Mouse (Mus musculus) CD4-positive, CD25-positive, alpha-beta regulatory T cell, adult 4 months (primary cell): Measurements from ENCODE around the gene Tbc1d16. TPM values are rescaled to one million over a fixed set of nuclear protein-coding genes. Genes with fewer than 3 reads are reported as not detected.
"Not testable (repeated sequence)": the region's sequence is repeated elsewhere in the genome, so short reads cannot be mapped to it uniquely, and the experiment has no call there.

Experiments used
- ATAC-seq: one replicate; pipeline ENCODE4 v1.8.0; 2017
- polyA plus RNA-seq, 2 experiments: library from polyadenylated mRNA; unstranded; fragments of 100-300 nt; shearing (Covaris generic); gene quantifications; one replicate each; pipeline ENCODE4 v1.2.1; 2017

Gene Tbc1d16
- 1 to 10 TPM in 1 of 2 experiments, under 1 TPM in 1; 0.72 to 1.0 TPM for polyA plus RNA-seq

DNA sequence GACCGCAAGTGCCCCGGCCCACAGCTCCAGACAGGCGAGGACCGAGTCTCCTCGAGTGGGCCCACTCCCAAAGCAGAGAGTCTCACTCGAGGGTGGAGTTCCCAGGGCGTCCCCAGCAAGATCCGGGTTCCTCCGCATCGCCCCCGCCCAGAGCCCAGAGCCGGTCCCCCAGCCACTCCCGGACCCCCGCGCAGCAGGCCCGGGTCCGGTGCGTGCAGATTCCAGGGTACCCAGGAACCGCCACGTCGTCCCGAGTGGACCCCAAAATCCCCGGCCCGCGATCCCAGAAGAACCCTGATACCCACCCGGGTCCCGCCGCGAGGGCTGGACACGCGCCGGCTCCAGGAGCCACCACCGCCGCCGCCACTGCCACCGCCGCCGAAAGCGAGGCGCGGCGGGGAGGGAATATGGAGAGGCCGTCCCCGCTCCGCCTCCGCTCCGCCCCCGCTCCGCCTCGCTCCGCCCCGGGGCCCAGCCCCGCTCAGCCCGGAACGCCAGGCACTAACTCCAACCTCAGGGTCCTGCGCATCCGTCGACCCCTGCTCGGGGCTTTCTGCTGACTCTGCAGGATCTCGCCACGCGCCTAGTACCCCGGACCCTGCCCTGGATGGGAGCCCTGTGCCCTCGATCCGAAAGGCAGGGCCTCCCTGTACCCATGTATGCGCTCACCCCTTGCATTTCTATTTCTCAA lies at the start of gene Tbc1d16, which contains the start of gene Ccdc40:
TSS of gene Tbc1d16 (minus strand) at position 409 of the 691 bp plus-strand sequence.
TSS of gene Ccdc40 (plus strand) at position 482 of the 691 bp plus-strand sequence.
- ATAC-seq, result peak; percentile 76

DNA sequence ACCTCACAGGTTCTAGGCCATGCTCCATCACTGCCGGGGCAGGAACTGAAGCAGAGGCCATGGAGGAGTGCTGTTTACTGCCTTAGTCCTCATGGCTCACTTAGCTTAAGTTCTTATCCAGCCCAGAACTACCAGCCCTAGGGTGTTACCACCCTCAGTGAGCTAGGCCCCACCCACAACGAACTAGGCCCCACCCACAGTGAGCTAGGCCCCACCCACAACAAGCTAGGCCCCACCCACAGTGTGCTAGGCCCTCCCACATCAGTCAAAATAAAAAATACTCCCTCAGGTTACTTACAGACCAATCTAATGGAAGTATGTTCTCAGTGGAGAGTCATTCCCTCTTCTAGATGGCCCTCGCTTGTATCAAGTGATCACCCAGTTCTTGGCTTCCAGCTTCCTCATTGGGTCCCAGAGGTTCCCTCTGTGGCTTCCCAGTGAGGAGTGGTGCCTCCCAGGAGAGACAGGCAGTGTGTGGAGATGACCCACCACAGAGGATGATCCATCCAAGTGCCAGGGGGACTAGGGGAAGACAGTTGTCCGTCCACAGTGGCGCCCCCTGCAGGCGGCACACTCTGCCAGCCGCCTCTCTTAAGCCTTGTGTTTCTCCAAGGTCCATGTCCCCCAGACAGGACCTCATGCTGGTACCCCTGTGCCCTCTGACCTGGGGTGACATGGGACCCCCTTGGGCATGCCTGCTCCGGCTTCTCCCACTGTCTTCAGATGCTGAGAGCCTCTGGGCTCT lies 45.1 kb upstream of the Tbc1d16 start:
- no peak for ATAC-seq

DNA sequence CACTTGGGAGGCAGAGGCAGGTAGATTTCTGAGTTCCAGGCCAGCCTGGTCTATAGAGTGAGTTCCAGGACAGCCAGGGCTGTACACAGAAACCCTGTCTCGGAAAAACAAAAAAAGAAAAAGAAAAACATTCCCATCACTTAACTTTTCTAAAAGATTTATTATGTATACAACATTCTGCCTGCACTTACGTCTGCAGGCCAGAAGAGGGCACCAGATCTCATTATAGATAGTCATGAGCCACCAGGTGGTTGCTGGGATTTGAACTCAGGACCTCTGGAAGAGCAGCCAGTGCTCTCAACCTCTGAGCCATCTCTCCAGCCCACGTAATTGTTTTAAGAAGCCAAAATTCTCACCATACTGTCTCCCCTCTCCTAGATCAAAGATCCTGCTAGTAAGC lies 44.2 kb upstream of the Tbc1d16 start:
- not testable (repeated sequence) for ATAC-seq

DNA sequence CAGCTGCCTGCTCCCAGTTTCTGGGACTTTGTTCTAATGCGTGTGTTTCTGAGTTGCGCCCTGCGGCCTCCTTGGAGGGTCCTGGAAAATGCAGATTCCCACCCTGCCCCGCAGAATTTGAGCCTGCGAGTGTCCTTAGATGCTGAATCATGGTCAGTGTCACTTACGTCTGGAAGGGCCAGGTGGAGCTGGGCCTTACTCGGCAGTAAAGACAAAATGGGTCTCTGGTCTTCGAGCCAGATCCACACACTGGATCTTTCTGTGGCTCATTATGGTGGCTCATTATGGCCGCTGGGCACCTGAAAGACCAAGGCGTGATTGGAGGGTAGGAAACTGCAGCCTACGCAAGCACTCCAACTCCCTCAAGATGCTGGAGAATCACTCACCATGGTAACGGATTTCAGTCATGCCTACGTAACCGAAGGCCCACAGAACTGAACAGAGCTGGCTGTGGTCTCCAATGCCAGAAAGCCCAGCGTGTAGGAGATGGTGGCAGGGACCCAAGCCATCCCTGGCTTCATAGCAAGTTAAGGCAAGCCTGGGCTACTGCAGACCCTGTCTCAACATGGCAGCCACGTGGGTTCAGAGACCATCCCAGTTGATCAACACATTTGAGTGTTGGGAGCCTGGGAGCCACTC lies 40.4 kb upstream of the Tbc1d16 start:
- ATAC-seq, result no peak

DNA sequence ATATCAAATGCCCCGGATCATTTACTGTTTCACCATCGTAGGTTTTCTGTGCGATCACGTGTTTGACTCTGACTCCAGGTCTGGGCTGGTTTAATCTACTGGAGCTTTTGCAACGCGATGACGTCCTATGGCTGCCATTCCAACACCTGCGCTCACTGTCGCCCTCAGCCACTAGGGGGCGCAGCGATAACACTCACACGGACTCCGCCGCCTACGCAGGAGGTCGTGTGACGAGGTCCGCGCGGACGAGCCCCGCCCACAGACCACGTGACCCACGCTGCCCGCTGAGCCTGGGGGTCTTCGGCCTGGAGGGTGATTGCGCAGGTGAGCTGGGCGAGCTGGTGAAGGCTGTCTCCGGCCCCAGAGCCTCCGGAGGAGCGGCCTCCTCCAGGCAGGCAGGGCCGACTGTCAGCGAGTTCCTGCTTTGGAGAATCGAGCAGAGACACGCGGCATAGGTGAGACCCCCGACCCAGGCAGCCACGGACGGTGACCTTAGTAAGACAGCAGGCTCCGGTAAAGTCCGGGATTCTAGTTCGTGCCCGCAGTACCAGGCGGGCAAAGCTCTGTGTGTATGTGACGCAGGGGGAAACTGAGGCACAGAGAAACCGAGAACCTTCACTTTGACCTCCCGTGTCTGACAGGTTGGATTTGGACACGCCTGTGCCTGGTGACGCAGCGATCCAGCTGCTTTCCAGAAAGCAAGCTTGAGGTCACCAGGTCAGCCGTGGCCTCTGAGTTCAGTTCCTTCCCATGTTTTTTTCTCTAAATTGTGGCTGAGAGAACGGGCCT lies 39.7 kb upstream of the Tbc1d16 start, which contains the start of gene Gaa:
TSS of gene Gaa (plus strand) at position 120 of the 789 bp plus-strand sequence.
- peak; percentile 98 for ATAC-seq

DNA sequence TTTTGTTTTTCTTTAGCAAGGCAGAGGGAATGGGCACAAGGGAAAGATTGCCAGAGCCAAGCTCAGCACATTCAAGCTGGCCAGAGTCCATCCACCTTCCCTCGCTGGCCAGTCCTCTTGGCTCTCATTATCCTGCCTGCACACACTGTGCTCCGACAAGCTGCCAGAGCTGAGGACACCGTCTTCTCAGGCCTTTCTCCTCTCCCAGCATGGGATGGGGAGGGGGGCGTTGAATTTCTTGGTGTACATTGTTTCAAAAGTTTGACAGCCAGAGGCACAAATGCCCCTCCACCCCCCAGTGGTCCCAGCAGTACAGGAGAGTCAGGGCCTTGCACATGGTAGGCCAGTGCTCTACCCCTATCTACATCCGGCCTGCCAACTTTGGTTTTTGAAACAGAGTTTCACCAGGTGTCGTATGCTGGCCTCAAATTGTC lies 39.0 kb upstream of the Tbc1d16 start:
- no peak for ATAC-seq

DNA sequence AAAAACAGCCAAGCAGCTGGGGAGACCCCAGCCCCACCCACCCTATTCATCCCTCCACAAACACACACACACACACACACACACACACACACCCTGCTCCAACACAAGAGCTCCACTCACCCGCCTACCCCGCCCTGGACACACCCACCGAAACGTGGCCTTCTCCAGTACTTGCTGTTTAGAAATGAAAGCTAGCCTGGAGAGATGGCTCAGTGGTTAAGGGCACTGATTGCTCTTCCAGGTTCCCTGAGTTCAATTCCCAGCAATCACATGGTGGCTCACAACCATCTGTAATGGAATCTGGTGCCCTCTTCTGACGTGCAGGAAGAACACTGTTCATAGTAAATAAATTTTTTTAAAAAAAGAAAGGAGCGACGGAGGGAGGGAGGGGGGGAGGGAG lies 37.5 kb upstream of the Tbc1d16 start:
- no peak for ATAC-seq

DNA sequence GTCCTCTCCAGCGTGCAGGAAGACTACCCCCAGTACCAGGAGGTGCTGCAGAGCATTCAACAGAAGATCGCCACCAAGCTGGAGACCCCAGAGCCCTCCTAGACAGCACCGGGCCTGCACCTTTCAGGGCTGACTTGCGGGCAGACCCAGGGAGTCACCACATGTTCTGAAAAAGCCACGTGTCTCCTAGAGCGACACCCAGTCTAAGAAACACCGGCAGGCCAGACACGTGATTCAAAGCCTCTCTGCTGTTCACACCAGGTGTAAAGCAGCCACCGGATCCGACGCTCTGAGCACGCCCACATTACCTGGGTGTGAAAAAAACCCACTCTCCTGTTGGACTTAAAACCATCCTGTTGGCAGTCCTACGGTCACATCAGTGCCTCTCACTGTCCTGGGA lies 36.1 kb upstream of the Tbc1d16 start:
- ATAC-seq, result no peak

DNA sequence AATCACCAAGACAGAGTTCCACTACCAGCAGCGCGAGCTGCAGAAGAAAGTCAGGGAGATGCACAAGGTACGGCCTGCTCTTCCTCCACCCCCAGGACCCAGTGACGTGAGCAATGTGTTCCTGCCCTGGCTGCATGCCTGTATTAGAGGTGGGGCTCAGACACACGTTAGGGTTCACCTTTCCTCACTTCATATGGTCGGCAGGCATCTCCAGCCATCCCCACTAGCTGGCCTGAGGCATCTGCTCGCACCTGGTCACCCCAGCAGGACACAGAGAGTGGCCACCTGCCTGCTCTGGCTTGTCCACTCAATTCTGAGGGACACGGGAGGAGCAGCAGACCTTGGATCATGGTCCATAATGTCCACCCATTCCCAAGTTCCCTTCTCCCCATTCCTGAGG lies 31.7 kb upstream of the Tbc1d16 start:
- ATAC-seq, result no peak

DNA sequence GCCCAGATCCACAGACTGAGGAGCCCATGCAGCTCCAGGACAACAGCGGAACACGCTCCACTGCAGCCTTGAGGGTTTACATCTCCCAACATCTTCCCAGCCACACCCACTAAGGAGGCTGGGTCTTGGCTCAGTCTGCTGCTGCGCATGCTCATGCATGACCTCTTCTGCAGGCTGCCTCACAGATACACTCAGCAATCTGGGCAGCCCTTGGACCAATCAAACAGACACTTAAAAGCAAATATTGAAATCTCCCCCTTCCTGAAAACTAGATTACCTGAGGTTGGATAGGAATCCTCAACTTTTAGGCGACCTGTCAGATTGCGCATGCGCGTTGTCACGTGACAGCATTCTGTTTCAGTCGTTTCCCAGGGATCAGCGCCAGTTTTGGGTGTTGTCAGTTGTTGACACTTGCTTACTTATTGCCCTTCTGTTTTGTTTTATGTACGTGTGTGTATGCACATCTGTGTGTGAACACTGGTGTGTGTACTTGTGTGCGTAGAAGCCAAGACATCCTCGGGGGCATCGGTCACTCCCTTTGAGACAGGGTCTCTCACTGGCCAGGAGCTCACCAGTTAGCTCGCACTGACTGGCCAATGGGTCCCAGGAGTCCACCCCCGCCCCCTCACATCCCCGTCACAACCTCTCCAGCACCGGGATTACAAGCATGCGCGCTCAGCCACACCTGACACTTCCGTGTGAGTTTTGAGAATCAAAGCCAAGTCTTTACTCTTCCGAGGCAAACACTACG lies 30.4 kb upstream of the Tbc1d16 start:
- peak; percentile 53 for ATAC-seq

DNA sequence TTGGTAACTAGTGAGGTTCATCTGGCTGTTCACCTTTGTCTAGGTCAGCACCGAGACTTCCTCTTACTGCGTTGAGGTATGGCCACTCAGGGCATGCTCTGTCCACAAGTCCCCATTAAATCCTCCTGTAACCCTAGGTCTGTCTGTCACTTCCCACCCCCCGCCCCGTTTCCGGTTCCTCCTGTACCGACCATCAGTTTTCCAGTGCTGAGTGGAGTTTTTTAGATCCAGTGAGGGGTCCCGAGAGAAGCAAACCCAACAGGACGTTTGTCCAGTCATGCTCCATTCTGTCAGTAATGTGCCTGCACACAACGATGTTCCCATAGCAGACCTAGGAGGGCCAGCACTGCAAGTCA lies 29.9 kb upstream of the Tbc1d16 start:
- no peak for ATAC-seq

DNA sequence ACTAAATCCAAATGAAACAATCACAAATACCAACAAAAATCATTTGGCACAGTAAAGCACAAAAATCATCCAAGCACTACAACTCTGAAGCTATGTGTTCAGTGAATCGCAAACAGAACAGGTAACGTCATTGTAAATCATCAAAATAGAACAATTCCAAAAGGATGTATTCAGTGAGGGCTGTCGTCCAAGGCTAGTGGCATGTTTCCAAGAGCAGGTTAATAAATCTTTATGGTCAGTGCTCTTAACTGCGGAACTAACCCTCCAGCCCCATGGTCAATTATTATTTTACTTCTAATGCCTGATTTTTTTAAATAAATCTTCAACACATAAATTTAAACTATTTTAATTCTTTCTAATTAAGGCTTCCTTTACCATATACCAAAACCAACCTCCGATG lies 28.3 kb upstream of the Tbc1d16 start:
- ATAC-seq, result not testable (repeated sequence)

DNA sequence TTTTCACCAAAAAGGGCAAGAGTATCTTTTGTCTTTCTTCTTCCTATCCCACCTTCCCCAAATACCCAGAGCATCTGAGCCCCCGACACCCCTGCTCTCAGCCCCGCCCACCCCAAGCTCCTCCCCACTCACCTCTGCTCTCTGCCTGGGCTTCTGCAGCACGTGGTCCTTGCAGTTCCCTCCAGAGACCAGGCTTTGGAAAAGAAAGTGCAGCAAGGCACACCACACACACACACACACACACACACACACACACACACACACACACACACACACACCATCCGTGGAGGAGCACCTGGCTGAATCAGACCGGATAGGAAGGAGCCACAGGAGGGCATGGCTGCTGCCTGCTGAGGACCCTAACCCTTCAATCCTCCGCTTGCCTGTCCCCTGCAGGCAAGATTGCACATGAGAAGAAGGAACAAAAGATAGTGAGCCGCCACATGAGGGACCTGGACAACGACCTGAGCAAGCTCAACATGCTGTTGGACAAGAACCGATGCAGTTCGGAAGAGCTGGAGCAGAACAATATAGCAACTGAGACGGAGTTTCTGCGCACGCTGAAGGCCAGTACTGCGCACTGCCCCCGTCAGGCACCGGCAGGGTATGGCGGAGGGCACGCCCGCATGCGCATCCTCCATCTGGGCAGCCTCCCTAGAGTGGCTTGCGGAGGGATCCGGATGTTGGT lies 24.7 kb upstream of the Tbc1d16 start:
- ATAC-seq, result peak; percentile 83

DNA sequence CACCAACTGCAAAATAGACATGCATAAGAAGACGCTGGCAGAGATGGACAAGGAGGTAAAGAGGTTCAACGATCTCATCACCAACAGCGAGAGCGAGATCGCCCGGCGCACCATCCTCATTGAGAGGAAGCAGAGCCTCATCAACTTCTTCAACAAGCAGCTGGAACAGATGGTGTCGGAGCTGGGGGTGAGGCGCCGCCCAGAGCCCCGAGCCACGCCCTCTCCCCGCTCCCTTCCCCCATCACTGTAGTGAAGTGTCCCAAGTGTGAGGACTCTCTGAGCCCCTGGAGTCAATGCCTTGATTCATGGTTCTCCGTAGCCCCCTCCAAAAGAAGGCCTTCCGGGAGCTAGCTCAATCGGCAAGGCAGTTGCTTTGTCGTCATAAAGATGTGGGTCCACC lies 22.7 kb upstream of the Tbc1d16 start:
- ATAC-seq, result no peak

DNA sequence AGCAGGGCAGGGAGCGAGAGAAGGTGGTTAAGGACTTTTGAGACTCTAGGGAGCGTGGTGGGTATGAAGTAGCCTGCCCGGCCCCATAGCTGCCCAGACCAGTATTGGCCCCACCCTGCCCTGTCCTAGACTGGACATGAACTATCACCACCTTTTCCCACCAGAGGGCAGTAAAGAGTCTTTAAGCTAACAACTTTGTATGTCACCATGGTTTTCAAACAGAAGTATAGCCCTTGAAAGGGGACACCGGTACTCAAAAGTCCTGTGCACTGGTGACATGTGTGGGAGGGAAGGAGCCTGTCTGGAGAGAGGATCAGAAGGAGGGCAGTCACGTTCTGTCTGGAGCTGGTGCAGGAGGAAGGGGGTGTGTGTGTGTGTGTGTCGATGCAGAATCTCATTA lies 20.7 kb upstream of the Tbc1d16 start:
- no peak for ATAC-seq

DNA sequence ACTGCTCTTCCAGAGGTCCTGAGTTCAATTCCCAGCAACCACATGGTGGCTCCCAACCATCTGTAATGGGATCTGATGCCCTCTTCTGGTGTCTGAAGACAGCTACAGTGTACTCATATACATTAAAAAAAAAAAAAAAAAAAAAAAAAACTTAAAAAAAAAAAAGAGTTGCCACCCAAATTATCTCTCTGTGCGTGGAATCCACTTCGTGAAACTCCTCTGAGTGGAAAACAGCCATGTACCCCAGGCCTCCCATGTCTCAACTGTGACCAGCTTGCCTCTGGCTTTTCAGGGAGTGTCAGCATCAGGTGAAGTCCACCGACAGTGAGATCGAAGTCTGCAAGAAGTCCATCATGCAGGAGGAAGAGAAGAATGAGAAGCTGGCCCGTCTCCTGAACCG lies 17.2 kb upstream of the Tbc1d16 start:
- not testable (repeated sequence) for ATAC-seq

DNA sequence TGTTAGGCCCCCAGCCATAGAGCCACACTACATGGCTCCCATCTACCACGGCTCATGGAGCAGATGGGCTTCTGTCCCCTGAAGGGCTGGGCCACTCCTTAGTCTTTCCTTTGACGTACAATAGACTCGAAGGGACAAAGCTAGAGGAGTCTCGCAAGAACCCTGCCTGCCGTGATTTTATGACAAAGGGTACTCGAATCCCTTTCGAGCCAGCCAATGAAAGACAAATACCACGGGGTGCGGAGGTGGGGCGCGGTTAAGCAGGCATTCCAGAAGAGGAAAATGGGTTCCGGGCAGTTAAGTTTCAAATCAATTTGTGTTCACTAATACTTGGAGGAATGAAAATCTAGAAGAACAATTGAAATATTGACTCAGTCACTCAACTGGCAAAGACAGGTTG lies 11.2 kb upstream of the Tbc1d16 start:
- ATAC-seq, result no peak

DNA sequence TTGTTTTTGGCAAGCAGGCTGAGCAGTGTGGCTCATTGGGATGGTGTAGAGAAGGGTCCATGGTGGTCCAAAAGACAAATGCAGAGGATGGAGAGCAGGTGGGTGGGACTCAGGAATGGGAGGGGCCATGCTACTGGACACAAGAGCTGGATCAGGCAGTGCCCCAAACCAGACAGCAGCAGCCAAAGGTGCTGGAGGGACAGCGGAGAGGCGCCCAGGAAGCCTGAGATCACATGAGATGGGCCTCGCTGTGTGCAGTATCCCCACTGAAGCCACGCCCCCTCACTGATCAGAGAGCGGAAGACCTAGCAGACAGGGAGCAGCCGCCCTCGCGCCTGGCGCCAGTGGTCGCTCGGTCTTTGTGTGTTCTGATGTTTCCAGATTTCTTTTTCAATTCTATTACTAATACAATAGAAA lies 10.0 kb upstream of the Tbc1d16 start:
- ATAC-seq, result peak; percentile 88

DNA sequence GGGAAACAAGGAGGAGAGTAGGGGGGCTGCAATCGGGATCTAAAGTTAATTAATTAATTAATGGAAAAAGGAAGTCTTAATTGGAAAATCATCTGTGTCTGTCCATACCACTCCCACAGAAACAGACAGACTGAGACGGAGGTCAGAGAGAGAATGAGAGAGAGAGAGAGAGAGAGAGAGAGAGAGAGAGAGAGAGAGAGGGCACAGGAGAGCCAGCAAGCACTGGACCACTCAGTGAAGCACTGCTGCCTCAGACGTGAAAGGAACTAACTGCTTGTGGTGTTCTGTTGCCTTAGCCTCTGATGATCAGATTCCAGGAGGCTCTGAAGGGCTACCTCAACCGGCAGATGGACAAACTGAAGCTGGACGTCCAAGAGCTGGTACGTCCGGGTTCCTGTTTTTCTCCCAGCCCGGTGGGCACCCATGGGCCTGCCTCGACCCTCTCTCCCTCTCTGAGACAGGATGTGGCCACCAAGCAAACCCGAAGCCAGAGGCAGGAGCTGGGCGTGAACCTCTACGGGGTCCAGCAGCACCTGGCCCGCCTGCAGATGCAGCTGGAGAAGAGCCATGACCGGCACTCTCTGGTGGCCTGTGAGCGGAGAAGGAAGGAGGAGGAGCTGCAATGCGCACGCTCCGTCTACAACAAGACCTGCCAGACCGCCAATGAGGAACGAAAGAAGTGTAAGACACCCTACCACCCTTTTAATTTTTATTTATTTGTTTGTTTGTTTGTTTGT lies 9.4 kb upstream of the Tbc1d16 start:
- peak; percentile 75 for ATAC-seq

DNA sequence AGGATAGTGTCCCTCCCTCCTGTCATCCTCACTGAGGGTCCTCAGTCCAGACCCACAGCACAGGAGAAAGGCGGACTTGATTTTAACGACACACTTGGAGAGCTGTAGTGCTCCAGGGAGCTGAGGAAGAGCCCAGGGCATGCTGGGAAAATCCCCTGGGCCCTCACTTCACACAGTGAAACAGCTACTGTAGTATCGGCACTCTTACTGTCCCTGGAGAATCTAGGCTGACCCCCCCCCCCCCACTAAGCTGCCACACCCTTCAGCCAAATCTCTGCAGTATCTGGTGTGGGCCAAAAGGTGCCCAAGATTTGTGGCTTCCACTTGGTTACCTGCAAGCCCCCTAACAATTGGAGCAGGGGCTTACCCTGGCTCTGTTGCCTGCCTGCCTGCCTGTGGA lies 8.7 kb upstream of the Tbc1d16 start:
- ATAC-seq, result no peak

DNA sequence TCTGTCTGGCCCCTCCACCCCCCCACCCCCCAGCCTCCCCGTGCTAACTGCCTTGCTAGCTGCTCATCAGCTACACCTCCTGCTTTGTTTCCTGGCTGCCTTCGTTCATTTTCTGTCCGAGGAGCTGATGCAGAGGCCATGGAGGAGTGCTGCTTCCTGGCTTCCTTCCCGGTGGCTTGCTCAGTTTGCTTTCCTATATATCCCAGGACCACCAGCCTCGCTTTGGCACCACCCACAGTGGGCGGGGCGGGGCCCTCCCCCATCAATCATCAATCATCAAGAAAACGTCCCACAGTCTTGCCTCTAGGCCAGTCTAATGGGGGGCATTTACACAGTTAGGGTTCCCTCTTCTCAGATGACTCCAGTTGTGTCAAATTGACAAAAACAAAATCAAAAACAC lies 8.1 kb upstream of the Tbc1d16 start:
- ATAC-seq, result no peak
